Mouse (Mus musculus): ENCODE results near the gene Olfr1220.

- TF ChIP-seq CTCF (IDR thresholded peaks at IDR 0.05; ENCODE audit: control insufficient read depth, insufficient read depth, insufficient replicate concordance, low read depth, low read length) (no peak), POLR2A (IDR thresholded peaks at IDR 0.05; ENCODE audit: control insufficient read depth, low read depth, low read length) (no peak)
These were observed 23.2 kb downstream of the Olfr1220 start, which contains the start of gene Olfr1219 for GRCm38 (mm10) chr2:89083413-89083812.

Data from testis, adult 2 months (tissue).